Mouse (Mus musculus): ENCODE results near the gene Calml4. TPM values are rescaled to one million over a fixed set of nuclear protein-coding genes. Genes with fewer than 3 reads are reported as not detected.

Gene Calml4
- total and polyA plus RNA-seq, 3 experiments, result 0.62 to 4.6 TPM; not detected in 1

DNA sequence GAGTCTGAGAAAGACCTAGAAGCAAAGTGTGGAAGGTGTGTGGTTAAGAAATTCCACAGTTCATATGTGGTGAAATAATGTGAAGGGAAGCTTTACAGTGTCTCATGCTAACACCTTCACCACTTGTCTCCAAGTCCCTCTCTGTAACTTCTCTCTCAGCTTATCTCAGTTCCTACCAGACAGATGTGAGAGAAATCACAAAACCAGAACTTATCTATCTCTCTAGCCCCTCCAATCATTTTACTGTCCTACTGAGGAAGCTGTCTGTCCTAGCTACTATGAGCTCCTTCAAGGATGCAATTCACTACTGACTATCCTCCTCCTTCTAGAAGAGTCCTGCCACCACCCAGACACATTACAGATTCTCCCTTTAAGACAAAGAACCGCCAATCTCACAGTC, 59.2 kb downstream of the Calml4 start:
- Histone ChIP-seq H3K27ac (ENCODE audit: control insufficient read depth, low read depth, low read length) (no peak overlapping the region), H3K79me2 (ENCODE audit: control insufficient read depth, insufficient read depth, low read length, poor library complexity) (no peaks in the 10 kb centered on the region), H3K4me1 (ENCODE audit: control insufficient read depth in 1 of 2, insufficient read depth in 2 of 2, low read length in 2 of 2) (peaks cover 0 to 2% of the 10 kb centered on the region in 2 experiments; a peak in 2 of 4 replicates), H3K36me3 (ENCODE audit: control insufficient read depth in 1 of 2, insufficient read depth in 2 of 2, low read length in 2 of 2) (peaks cover 10 to 13% of the 10 kb centered on the region in 2 experiments), H3K9ac (ENCODE audit: control insufficient read depth, low read depth, low read length, poor library complexity, severe bottlenecking) (no peak overlapping the region), H3K4me3 (ENCODE audit: control insufficient read depth in 1 of 2, insufficient read depth in 1 of 2, low read depth in 2 of 2, low read length in 2 of 2) (no peak overlapping the region), H3K9me3 (replicated peaks; ENCODE audit: insufficient read depth, low read length) (no peaks in the 10 kb centered on the region), H3K27me3 (ENCODE audit: control insufficient read depth in 1 of 2, insufficient read depth in 2 of 2, low read length in 2 of 2) (no peaks in the 10 kb centered on the region)
- peak; percentile 74 for TF ChIP-seq GATA1 (IDR thresholded peaks at IDR 0.05; ENCODE audit: low read depth, low read length)
- TF ChIP-seq E2F4 (IDR thresholded peaks at IDR 0.05; ENCODE audit: borderline replicate concordance, low read depth, low read length), result no peak
- TF ChIP-seq EP300 (IDR thresholded peaks at IDR 0.05; ENCODE audit: low read depth in 1 of 2, low read length in 2 of 2), result peak; percentile 23 to 45; a peak in 1 of 4 replicates
- TF ChIP-seq TCF12 (IDR thresholded peaks at IDR 0.05; ENCODE audit: low read depth, low read length), result peak; percentile 27; the same call in 1 of the 2 replicates
- TF ChIP-seq RCOR1 (IDR thresholded peaks at IDR 0.05; ENCODE audit: low read depth, low read length), result peak; percentile 87
- peak; percentile 44 for DNase-seq (ENCODE audit: low read depth, low spot score)

DNA sequence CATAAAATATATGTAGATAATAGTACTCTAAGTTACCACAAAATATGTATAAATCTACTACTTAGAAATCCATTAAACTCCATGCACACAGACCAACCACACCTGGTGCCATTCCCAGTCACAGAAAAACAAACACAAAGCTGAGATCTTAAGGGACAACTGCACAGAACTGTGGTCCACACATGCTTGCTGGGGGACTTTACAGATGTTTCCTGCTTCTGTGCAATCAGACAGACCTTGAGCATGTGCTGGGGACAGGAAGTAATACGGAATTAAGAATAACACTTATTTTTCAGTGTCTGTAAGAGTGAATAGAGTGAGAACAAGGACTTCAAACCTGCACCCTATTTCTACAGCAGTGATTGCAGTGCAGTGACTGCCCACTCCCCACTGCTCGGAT, 63.0 kb downstream of the Calml4 start:
- Histone ChIP-seq H3K9ac (ENCODE audit: control insufficient read depth, low read depth, low read length, poor library complexity, severe bottlenecking) (no peak overlapping the region), H3K79me2 (ENCODE audit: control insufficient read depth, insufficient read depth, low read length, poor library complexity) (no peaks in the 10 kb centered on the region), H3K9me3 (replicated peaks; ENCODE audit: insufficient read depth, low read length) (no peaks in the 10 kb centered on the region), H3K27ac (ENCODE audit: control insufficient read depth, low read depth, low read length) (no peak overlapping the region), H3K4me1 (ENCODE audit: control insufficient read depth in 1 of 2, insufficient read depth in 2 of 2, low read length in 2 of 2) (peaks cover 0 to 2% of the 10 kb centered on the region in 2 experiments; a peak in 2 of 4 replicates), H3K4me3 (ENCODE audit: control insufficient read depth in 1 of 2, insufficient read depth in 1 of 2, low read depth in 2 of 2, low read length in 2 of 2) (no peak overlapping the region), H3K27me3 (ENCODE audit: control insufficient read depth in 1 of 2, insufficient read depth in 2 of 2, low read length in 2 of 2) (no peaks in the 10 kb centered on the region), H3K36me3 (ENCODE audit: control insufficient read depth in 1 of 2, insufficient read depth in 2 of 2, low read length in 2 of 2) (peaks cover 6% of the 10 kb centered on the region in 2 experiments)
- DNase-seq (ENCODE audit: low read depth, low spot score), result no peak
- TF ChIP-seq MAZ (IDR thresholded peaks at IDR 0.05; ENCODE audit: low read depth, low read length) (no peak), UBTF (IDR thresholded peaks at IDR 0.05; ENCODE audit: borderline replicate concordance, insufficient read depth, low read depth, low read length) (no peak), ZKSCAN1 (IDR thresholded peaks at IDR 0.05; ENCODE audit: low read depth, low read length) (no peak), CHD1 (IDR thresholded peaks at IDR 0.05; ENCODE audit: low read depth, low read length) (no peak), MAFK (IDR thresholded peaks at IDR 0.05; ENCODE audit: borderline replicate concordance, low read depth, low read length) (no peak), CHD2 (IDR thresholded peaks at IDR 0.05; ENCODE audit: low read length) (no peak), JUND (IDR thresholded peaks at IDR 0.05; ENCODE audit: low read depth, low read length) (no peak)

DNA sequence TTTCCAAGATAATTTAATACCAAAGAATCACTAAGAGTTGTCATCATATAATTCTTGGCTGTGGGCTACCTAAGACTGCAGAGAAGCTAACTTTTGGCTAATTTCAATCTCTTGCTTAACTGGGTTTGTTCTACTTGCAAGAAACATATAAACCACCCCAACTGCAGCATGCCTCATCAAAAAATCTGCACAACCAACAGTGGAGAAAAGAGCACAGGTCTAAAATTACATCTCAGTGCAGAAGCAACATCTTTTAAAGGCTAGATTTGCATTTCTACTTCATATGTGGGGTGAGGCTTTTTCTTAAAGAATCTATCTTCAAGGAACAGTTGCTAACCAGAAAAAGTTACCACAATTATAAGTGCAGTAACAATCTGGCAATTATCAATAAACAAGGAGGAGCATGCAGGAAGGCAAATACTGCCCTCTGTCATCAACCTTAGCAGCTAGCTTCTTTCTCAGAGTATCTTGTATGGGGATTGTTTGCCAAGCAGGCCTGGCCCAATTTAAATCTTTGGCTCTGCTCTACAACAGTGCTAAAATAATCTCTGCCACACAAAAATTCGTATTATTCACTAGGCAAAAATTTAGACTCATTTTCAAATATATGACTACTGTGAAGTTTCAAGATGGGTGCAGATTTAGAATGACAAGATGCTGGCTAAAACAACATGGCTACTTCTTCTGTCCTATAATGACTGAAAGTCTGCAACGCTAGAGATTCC, 67.2 kb downstream of the Calml4 start:
- no peak for DNase-seq (ENCODE audit: low read depth, low spot score)
- Histone ChIP-seq H3K27ac (ENCODE audit: control insufficient read depth, low read depth, low read length) (no peak overlapping the region), H3K4me3 (ENCODE audit: control insufficient read depth in 1 of 2, insufficient read depth in 1 of 2, low read depth in 2 of 2, low read length in 2 of 2) (no peak overlapping the region), H3K27me3 (ENCODE audit: control insufficient read depth in 1 of 2, insufficient read depth in 2 of 2, low read length in 2 of 2) (no peaks in the 10 kb centered on the region), H3K36me3 (ENCODE audit: control insufficient read depth in 1 of 2, insufficient read depth in 2 of 2, low read length in 2 of 2) (peaks cover 0 to 1% of the 10 kb centered on the region in 2 experiments; a peak in 2 of 4 replicates), H3K79me2 (ENCODE audit: control insufficient read depth, insufficient read depth, low read length, poor library complexity) (peaks cover 3% of the 10 kb centered on the region), H3K4me1 (ENCODE audit: control insufficient read depth in 1 of 2, insufficient read depth in 2 of 2, low read length in 2 of 2) (no peaks in the 10 kb centered on the region), H3K9me3 (replicated peaks; ENCODE audit: insufficient read depth, low read length) (no peaks in the 10 kb centered on the region), H3K9ac (ENCODE audit: control insufficient read depth, low read depth, low read length, poor library complexity, severe bottlenecking) (no peak overlapping the region)
- TF ChIP-seq USF1 (IDR thresholded peaks at IDR 0.05; ENCODE audit: low read depth, low read length) (no peak), SIN3A (IDR thresholded peaks at IDR 0.05; ENCODE audit: low read length) (no peak)

Other genes with a start within 250 kb of the Calml4 start
- not detected in 2 replicates for gene Itga11, start 180.3 kb upstream of the Calml4 start, total RNA-seq (2012; rRNA removed)
- not detected for gene Itga11, start 180.3 kb upstream of the Calml4 start, polyA plus RNA-seq (2012; ENCODE audit: insufficient read depth in 1 of 2, insufficient read length in 2 of 2, low read depth in 1 of 2, low replicate concordance in 2 of 2, missing spikeins in 1 of 2)
- gene Fem1b, start 46.1 kb upstream of the Calml4 start, total RNA-seq (2012; rRNA removed), result 50.5 and 55.1 TPM in 2 replicates
- gene Fem1b, start 46.1 kb upstream of the Calml4 start, polyA plus RNA-seq (2012; ENCODE audit: insufficient read depth in 1 of 2, insufficient read length in 2 of 2, low read depth in 1 of 2, low replicate concordance in 2 of 2, missing spikeins in 1 of 2), result 10 to 100 TPM; 38.2 to 99.4 TPM
- 26.5 and 29.4 TPM in 2 replicates for gene Cln6, start 19.3 kb upstream of the Calml4 start, total RNA-seq (2012; rRNA removed)
- gene Cln6, start 19.3 kb upstream of the Calml4 start, polyA plus RNA-seq (2012; ENCODE audit: insufficient read depth in 1 of 2, insufficient read length in 2 of 2, low read depth in 1 of 2, low replicate concordance in 2 of 2, missing spikeins in 1 of 2), result 10 to 100 TPM in 1 of 2 experiments, not detected in 1; 52.1 TPM
- gene Pias1, start 129.8 kb downstream of the Calml4 start, total RNA-seq (2012; rRNA removed), result 7.7 and 8.8 TPM in 2 replicates
- gene Pias1, start 129.8 kb downstream of the Calml4 start, polyA plus RNA-seq (2012; ENCODE audit: insufficient read depth in 1 of 2, insufficient read length in 2 of 2, low read depth in 1 of 2, low replicate concordance in 2 of 2, missing spikeins in 1 of 2), result 10 to 100 TPM in 1 of 2 experiments, not detected in 1; 21.5 TPM

All from MEL (cell line).